Mouse (Mus musculus) urinary bladder, postnatal 14 days (tissue): ENCODE results near the gene Olfr561.

ENCODE experiments used
- DNase-seq: peaks from one replicate; pipeline ENCODE4 v3.0.0; 2021; ENCODE audit warnings: low spot score

The Olfr561 gene

DNA sequence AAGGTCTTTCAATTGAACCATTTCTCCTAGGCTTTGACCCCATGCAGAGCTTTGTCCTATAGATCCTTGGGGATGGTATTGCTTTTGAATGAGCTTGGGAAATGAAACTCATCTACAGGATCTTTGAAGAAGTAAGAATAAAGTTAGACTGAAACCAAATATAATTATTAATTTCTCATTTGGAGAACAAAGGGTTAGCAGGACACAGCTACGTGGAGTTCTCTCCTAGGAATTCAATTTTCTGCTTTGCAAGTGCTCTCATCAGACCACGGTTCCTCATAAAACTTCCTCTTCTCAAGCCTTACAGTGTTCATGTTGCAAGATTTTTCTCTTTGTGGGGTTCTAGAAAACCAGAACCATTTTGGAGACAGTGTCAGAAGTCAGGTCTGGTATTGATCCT is at the start of gene Olfr561:
Gene Olfr561 (plus strand): TSS at position 301 of the 400 bp plus-strand sequence.
- no peak for DNase-seq

DNA sequence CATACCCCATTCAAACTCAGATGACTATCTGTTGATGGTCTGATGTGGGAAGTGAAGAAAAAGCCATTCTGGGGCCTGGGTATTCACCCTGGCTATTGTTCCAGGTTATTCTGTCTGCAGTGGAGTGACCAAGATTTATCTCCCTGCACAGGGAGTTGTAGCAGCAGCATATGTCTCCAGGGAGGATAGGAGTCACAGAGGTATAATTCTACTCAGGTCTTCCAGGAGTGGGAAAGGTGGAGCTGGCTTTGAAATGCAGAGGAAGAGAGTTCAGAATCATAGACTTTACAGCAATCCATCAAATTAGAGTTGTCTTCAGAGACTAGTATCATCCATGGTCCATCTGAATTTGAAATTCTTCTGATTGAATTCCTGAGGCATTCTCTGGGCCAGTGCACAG is 43.6 kb upstream of the Olfr561 start, which contains the start of gene Olfr559:
Gene Olfr559 (minus strand): TSS at position 101 of the 400 bp plus-strand sequence.
- DNase-seq: no peak

DNA sequence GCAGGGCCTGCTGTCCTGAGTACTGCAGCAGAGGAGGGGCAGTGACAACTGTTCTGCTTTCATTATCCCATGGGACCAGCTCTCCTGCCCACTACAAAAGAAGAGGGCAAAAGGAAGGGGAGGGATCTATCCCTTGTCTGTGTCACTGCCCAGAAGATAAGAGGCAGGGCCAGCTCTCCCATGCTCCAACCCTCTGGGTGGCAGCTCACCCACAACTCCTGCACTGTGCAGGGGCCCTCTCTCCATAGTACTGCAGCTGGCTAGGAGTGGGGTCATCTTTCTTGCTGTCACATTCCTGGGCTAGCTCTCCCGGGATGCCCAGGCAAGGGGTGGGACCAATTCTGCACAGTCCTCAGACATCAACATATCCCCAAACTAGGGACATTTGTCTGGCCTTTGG is 37.2 kb upstream of the Olfr561 start:
- DNase-seq: no peak

GRCm38 (mm10) chr7:102737705-102738104 is 33.3 kb upstream of the Olfr561 start:
- no peak for DNase-seq

DNA sequence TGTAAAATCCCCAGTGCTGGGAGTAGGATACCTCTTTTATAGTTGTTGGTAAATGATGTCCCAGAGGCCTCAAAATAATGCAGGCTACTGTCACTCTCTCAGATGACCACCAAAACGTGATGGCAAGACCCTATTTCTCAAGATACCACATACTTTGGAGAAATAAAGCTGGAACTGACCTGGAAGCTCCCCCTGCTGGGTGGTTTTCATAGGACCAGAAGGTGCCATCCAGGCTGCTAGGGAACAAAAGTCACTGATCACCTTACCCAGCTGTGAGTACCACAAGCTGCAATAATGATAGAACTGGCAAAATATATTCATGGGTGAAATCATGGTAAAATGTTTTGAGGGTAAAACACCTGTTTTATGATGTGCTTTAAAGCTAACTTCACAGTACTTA is 18.9 kb upstream of the Olfr561 start:
- DNase-seq: peak; percentile 8

DNA sequence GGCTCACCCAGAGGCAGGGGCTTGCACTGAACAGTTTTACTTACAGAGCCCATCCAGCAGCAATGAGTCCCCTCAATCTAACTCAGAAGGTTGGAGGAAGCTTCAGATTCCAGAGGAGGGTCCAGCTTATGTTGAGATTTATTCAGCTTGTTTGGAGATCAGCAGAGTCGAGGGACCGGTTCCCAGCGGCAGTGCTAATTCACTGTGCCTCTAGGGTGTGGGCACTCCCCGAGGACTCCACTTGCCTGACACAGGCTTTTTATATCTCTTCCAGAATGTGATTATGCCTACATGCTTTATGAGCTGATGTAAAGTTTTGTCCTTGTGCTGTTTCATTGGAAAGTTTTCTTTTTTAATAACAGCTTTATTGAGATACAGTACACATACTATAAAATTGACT is 11.8 kb upstream of the Olfr561 start, which contains the start of the genes Olfr560 and Olfr78:
Gene Olfr560 (minus strand): TSS at position 101 of the 400 bp plus-strand sequence.
Gene Olfr78 (minus strand): TSS at position 206 of the 400 bp plus-strand sequence.
- no peak for DNase-seq

DNA sequence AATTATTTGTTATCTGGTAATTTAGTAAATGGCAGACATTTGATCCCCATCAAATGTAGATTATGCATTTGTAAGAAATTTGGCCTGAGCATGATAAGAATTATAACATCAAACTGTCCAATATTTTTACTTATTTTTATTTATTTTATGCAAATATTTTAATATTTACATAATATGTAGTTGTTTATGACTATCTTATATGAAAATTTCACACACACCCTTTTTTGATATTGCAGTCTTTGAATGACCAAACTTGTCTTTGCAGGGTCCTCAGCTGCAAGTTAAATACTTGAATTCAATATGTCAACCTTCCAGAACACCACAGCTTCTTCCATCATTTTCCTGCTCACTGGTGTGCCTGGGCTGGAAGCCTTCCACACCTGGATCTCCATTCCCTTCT is 32.2 kb downstream of the Olfr561 start, which contains the start of gene Olfr564:
Gene Olfr564 (plus strand): TSS at position 301 of the 400 bp plus-strand sequence.
- no peak for DNase-seq
